Mouse (Mus musculus) liver, postnatal 0 days (tissue): ENCODE results near the gene Lpcat3. TPM values are rescaled to one million over a fixed set of nuclear protein-coding genes. Genes with fewer than 3 reads are reported as not detected.
"Not testable (repeated sequence)": the region's sequence is repeated elsewhere in the genome, so short reads cannot be mapped to it uniquely, and the experiment has no call there.

ENCODE experiments used
- ATAC-seq: fragments of 200-750 bp; cut with Nextera tagmentation; 2 replicates; pipeline ENCODE4 v1.8.0; 2017; ENCODE audit warnings: mild to moderate bottlenecking, moderate library complexity
- DNase-seq: peaks from one replicate; pipeline ENCODE4 v3.0.0-alpha.2; 2016
- H3K27ac ChIP-seq: fragments of 300-500 bp; sonication (generic); 2 replicates; pipeline ENCODE4 v1.5.1; 2014; ENCODE audit warnings: antibody characterized with exemption, moderate library complexity, mild to moderate bottlenecking, low read depth
- H3K27me3 ChIP-seq: fragments of 300-500 bp; sonication (generic); 2 replicates; pipeline ENCODE4 v1.6.1; 2014; ENCODE audit warnings: low read length, control low read depth, mixed read lengths; ENCODE audit not compliant: insufficient read depth
- H3K36me3 ChIP-seq: fragments of 300-500 bp; sonication (generic); replicated peaks from 2 replicates; pipeline ENCODE4 v1.6.1; 2014; ENCODE audit warnings: mild to moderate bottlenecking, control low read depth, low read length, moderate library complexity, mixed read lengths; ENCODE audit not compliant: insufficient read depth
- H3K4me1 ChIP-seq: fragments of 300-500 bp; sonication (generic); 2 replicates; pipeline ENCODE4 v1.6.1; 2014; ENCODE audit warnings: antibody characterized with exemption, mild to moderate bottlenecking, control low read depth; ENCODE audit not compliant: insufficient read depth
- H3K4me2 ChIP-seq: fragments of 300-500 bp; sonication (generic); 2 replicates; pipeline ENCODE4 v1.6.1; 2014; ENCODE audit warnings: low read depth, mild to moderate bottlenecking, low read length, moderate library complexity, mixed read lengths
- H3K4me3 ChIP-seq: fragments of 300-500 bp; sonication (generic); 2 replicates; pipeline ENCODE4 v1.5.1; 2014; ENCODE audit warnings: low read depth, low read length
- H3K9ac ChIP-seq: fragments of 300-500 bp; sonication (generic); replicated peaks from 2 replicates; pipeline ENCODE4 v1.6.1; 2014; ENCODE audit warnings: mild to moderate bottlenecking, moderate library complexity
- H3K9me3 ChIP-seq: fragments of 300-500 bp; sonication (generic); 2 replicates; pipeline ENCODE4 v1.6.1; 2016; ENCODE audit warnings: mild to moderate bottlenecking, control low read depth, low read length, mixed read lengths
- CTCF ChIP-seq: sonication (generic); IDR thresholded peaks from 2 replicates; pipeline ENCODE4 v1.5.1; 2016; ENCODE audit warnings: antibody characterized with exemption, low read depth
- EP300 ChIP-seq: IDR thresholded peaks from 2 replicates; pipeline ENCODE4 v1.6.1; 2016; ENCODE audit warnings: antibody characterized with exemption, low read depth, mild to moderate bottlenecking
- WGBS: fragments of 180-500 bp; shearing (Covaris S2); extraction: QIAGEN DNeasy Blood & Tissue Kit; methylation state at CpG from one replicate; pipeline ENCODE4 v1.1.7; 2014; ENCODE audit not compliant: insufficient replicate concordance; 5-methylcytosine and 5-hydroxymethylcytosine counted together
- polyA plus RNA-seq: library from polyadenylated mRNA; unstranded; fragments of >200 nt; fragmentation: Nextera tagmentation; extraction: Ambion mirVana; gene quantifications from 2 replicates; pipeline ENCODE4 v1.2.1, GENCODE M21; 2015

Lpcat3 gene
- polyA plus RNA-seq: 68.7 and 72.6 TPM in 2 replicates

DNA sequence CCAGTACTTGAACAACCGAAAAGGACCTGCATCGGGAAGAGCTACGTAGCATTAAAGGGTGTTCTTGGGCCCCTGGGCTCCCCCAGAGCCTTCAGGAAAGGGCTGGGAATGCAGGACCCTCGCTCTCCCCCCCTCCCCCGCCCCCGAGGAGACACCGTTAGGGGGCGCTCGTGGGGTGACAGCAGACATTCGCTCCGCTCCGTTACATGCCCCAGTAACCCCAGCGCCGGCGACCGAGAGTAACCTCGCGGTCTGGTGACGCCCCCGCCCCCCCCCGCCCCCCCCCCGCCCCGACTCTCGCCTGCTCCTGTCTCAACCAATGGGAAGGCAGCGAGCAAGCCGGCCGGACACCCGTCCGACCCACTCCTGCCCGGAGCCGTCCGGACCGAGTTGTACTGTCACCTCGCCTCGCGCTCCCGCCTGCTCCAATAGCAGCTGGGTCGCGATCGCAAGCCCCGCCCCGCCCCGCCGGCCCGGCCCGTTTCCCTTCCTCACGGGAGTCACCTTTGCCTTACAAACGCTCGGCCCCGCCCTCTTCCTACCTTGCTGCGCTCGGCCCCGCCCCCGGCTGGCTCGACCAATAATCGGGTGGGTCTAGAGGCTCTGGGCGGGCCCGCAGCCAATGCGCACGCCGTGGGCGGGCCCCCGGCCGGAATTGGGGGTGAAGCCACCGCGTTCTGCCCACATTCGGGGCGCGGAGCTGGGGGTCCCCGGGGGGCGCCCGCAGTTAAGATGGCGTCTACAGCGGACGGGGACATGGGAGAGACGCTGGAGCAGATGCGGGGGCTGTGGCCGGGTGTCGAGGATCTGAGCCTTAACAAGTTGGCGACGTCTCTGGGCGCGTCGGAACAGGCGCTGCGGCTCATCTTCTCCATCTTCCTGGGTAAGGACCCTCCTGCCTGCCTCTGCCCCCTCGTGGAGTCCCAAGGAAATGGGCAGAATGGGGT is at the start of gene Lpcat3:
Gene Lpcat3 (plus strand): TSS at position 551 of the 947 bp plus-strand sequence.
- H3K4me2 ChIP-seq: peak within 1 kb of the TSS; percentile 90

DNA sequence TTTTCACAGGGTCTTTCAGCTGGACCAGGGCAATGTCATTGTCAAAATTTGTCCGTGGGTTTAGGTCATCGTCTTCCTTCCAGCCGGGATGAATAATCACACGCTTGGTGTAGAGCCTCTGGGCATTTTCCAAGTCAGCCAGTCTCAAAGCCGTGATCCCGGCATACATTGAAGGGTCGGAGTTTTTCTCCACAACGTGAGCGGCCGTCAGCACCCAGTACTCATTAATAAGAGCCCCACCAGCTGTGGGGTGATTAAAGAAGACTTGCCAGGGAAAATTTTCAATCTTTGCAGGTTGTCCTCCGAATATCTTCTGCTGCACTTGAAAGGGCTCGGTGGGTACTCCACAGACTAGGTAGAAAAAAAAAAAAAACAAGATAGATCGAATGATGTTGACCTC is 37.2 kb upstream of the Lpcat3 start:
- H3K4me1 ChIP-seq: no peaks in the 10 kb centered on the region
- H3K9me3 ChIP-seq: no peaks in the 10 kb centered on the region
- no peak overlapping the region for H3K4me3 ChIP-seq
- H3K4me2 ChIP-seq: no peak overlapping the region
- H3K36me3 ChIP-seq: no peaks in the 10 kb centered on the region
- 83% methylated on average over 13 of the region's 13 CpGs for WGBS
- DNase-seq: no peak
- H3K9ac ChIP-seq: no peak overlapping the region
- no peak for TF ChIP-seq CTCF
- no peak for TF ChIP-seq EP300
- H3K27me3 ChIP-seq: no peaks in the 10 kb centered on the region
- no peak for ATAC-seq
- H3K27ac ChIP-seq: no peak overlapping the region

More for the DNA sequence above, at the start of gene Lpcat3:
- Histone ChIP-seq H3K27ac (peak within 1 kb of the TSS; percentile 88), H3K9ac (peak within 1 kb of the TSS; percentile 91), H3K9me3 (no peaks in the 10 kb centered on the region), H3K4me1 (peaks cover 15% of the 10 kb centered on the region), H3K4me3 (peak within 1 kb of the TSS; percentile 78), H3K36me3 (peaks cover 11% of the 10 kb centered on the region), H3K27me3 (no peaks in the 10 kb centered on the region)
- DNase-seq (peak; percentile 100), ATAC-seq (peak; percentile 96)
- TF ChIP-seq EP300 (0 out of 2 replicates have a peak, but pooled peaks have one; percentile 19), CTCF (peak; percentile 80)
- 3% methylated on average over 58 of the region's 87 CpGs for WGBS

DNA sequence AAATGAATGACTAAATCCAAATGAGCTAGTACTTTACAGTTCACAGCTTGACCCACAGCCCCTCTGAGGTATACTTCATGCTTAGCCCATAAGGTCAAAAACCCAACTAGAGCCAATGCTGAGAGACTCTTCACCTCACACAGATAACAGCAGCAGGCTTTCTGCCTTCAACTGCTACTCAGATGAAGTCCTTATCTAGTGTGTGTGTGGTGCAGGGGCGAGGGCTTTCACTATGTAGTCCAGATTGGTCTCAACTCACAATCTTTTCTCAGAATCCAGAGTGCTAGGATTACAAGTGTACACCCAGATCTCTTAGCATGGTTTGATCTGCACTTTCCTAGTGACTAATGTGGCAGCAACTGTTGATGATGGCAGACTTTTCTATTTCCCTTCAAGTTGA is 36.6 kb upstream of the Lpcat3 start:
- ATAC-seq, H3K4me3 ChIP-seq, H3K9ac ChIP-seq, H3K4me1 ChIP-seq, H3K36me3 ChIP-seq, H3K27me3 ChIP-seq, H3K4me2 ChIP-seq, DNase-seq, H3K27ac ChIP-seq, H3K9me3 ChIP-seq: not testable (repeated sequence)
- 32% methylated on average over 1 of the region's 1 CpGs for WGBS

DNA sequence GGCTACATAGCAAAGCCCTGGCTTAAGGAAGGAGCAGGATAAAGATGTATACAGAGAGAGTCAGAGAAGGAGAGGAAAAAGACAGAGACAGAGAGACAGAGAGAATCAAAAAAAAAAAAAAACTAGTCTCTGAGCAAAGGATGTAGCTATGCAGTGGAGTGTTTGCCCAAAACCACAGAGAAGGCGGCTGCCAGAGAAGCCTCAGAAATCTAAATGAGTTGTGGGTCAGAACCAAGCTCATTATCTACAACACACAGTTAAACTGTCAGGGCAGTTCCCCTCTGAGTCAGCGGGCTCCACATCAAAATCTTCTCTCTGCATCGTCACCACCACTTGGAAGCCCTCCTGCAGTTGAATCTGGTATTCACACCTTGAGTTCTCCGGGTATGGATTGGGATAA is 32.1 kb upstream of the Lpcat3 start:
- 67% methylated on average over 4 of the region's 4 CpGs for WGBS

DNA sequence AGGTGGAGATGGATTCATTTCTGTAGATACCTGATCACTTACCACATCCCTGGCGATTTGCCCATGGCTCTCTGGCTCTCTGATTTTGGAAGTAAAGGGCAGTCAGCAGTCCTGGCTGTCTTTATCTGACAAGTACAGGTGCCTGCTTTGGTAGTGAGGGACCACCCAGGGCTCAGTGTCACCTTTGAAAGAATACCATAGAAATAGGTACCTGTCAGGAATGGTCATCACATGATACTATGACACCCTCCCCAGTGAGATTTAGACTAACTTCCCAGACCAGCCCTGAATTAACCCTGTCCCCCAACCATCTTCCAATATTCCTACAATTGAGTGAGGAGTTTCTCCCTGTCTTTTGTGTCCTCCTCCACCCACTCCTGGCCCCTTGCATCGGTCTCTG is 26.8 kb upstream of the Lpcat3 start, which contains the start of gene C1s2:
Gene C1s2 (minus strand): TSS at position 101 of the 400 bp plus-strand sequence.
- H3K9me3 ChIP-seq, DNase-seq, H3K4me3 ChIP-seq, H3K4me1 ChIP-seq, H3K27ac ChIP-seq, H3K4me2 ChIP-seq, H3K27me3 ChIP-seq, H3K36me3 ChIP-seq, H3K9ac ChIP-seq, ATAC-seq: not testable (repeated sequence)
- WGBS: 66% methylated on average over 2 of the region's 2 CpGs

More for the DNA sequence above, 32.1 kb upstream of the Lpcat3 start:
- Histone ChIP-seq H3K4me1 (no peaks in the 10 kb centered on the region), H3K4me3 (no peak overlapping the region), H3K36me3 (no peaks in the 10 kb centered on the region), H3K27me3 (no peaks in the 10 kb centered on the region), H3K9me3 (no peaks in the 10 kb centered on the region), H3K27ac (no peak overlapping the region), H3K9ac (no peak overlapping the region), H3K4me2 (no peak overlapping the region)
- no peak for DNase-seq
- no peak for ATAC-seq
- no peak for TF ChIP-seq CTCF
- TF ChIP-seq EP300: no peak

DNA sequence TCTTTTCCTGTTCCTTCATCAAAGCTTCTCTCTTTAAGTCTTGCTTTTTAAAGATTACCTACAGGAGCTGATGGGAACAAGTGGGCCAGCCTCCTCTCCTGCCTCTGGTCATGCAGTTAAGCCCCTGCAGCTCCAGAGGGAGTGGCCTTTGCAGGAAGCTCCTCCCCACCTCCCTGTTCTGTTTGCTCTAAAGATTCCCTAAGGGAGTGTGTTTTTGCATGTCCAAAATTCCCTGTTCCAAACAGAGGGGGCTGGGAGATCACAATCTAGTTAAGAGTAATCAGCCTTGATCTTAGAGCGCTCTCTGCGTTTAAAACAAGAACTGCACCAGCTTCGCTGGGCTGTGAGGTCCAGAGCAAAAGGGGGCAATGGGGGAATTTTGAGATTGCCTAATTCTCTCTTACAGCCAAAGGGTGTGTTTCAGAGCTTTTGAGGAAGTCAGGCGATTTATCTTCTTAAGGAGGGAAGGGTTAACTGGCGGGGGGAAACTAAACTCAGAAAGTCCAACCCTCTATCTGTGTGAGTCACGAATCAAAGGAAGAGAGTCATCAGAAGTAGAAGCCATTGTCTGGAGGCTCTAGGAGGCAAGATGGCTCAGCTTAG is 25.9 kb upstream of the Lpcat3 start:
- TF ChIP-seq CTCF: 0 out of 2 replicates have a peak, but pooled peaks have one; percentile 17
- not testable (repeated sequence) for H3K36me3 ChIP-seq, DNase-seq, H3K9ac ChIP-seq, H3K4me1 ChIP-seq, H3K4me3 ChIP-seq, H3K27ac ChIP-seq, H3K27me3 ChIP-seq, H3K4me2 ChIP-seq, H3K9me3 ChIP-seq
- ATAC-seq: peak; percentile 74
- WGBS: 23% methylated on average over 6 of the region's 6 CpGs
